Mouse (Mus musculus) CD4-positive, CD25-positive, alpha-beta regulatory T cell, adult 4 months (primary cell): ENCODE results near the gene Fastkd1. TPM values are rescaled to one million over a fixed set of nuclear protein-coding genes. Genes with fewer than 3 reads are reported as not detected.
"Not testable (repeated sequence)": the region's sequence is repeated elsewhere in the genome, so short reads cannot be mapped to it uniquely, and the experiment has no call there.

ENCODE experiments used
- ATAC-seq: one replicate; pipeline ENCODE4 v1.8.0; 2017
- polyA plus RNA-seq, 2 experiments: library from polyadenylated mRNA; unstranded; fragments of 100-300 nt; shearing (Covaris generic); gene quantifications; one replicate each; pipeline ENCODE4 v1.2.1; 2017

Gene Fastkd1
- polyA plus RNA-seq = 10 to 100 TPM in 1 of 2 experiments, 1 to 10 TPM in 1; 9.4 to 13.8 TPM

- peak; percentile 99 for ATAC-seq
Measured at GRCm38 (mm10) chr2:69712981-69713625, at the start of gene Fastkd1. Fastkd1 (minus strand) TSS chr2:69713516.

- ATAC-seq = no peak
Measured at GRCm38 (mm10) chr2:69760980-69761379, 47.7 kb upstream of the Fastkd1 start.

GRCm38 (mm10) chr2:69745091-69745490, 31.8 kb upstream of the Fastkd1 start:
- ATAC-seq = no peak

GRCm38 (mm10) chr2:69723519-69723825, 10.2 kb upstream of the Fastkd1 start:
- peak; percentile 8 for ATAC-seq

GRCm38 (mm10) chr2:69722650-69723518, 9.6 kb upstream of the Fastkd1 start:
- peak; percentile 88 for ATAC-seq

GRCm38 (mm10) chr2:69722273-69722649, 8.9 kb upstream of the Fastkd1 start, which contains the start of gene Ppig:
Ppig (plus strand) TSS chr2:69722545.
- no peak for ATAC-seq

- ATAC-seq = no peak
Measured at GRCm38 (mm10) chr2:69719121-69719520, 5.8 kb upstream of the Fastkd1 start.

- no peak for ATAC-seq
Measured at GRCm38 (mm10) chr2:69716483-69716882, 3.2 kb upstream of the Fastkd1 start.

- no peak for ATAC-seq
Measured at GRCm38 (mm10) chr2:69714126-69714525, 810 bp upstream of the Fastkd1 start.

- no peak for ATAC-seq
Measured at GRCm38 (mm10) chr2:69713626-69714014, 304 bp upstream of the Fastkd1 start.

- ATAC-seq = no peak
Measured at GRCm38 (mm10) chr2:69712171-69712570, 1.1 kb downstream of the Fastkd1 start.

- ATAC-seq = no peak
Measured at GRCm38 (mm10) chr2:69700446-69700845, 12.9 kb downstream of the Fastkd1 start.

GRCm38 (mm10) chr2:69693501-69693900, 19.8 kb downstream of the Fastkd1 start:
- ATAC-seq = no peak

GRCm38 (mm10) chr2:69690843-69691242, 22.5 kb downstream of the Fastkd1 start:
- no peak for ATAC-seq

- no peak for ATAC-seq
Measured at GRCm38 (mm10) chr2:69690214-69690613, 23.1 kb downstream of the Fastkd1 start.

GRCm38 (mm10) chr2:69684488-69684887, 28.8 kb downstream of the Fastkd1 start:
- no peak for ATAC-seq

- ATAC-seq = no peak
Measured at GRCm38 (mm10) chr2:69683036-69683805, 30.1 kb downstream of the Fastkd1 start.

GRCm38 (mm10) chr2:69681931-69682330, 31.4 kb downstream of the Fastkd1 start:
- no peak for ATAC-seq

- no peak for ATAC-seq
Measured at GRCm38 (mm10) chr2:69679990-69680389, 33.3 kb downstream of the Fastkd1 start.

- ATAC-seq = not testable (repeated sequence)
Measured at GRCm38 (mm10) chr2:69677215-69677614, 36.1 kb downstream of the Fastkd1 start.

- peak; percentile 53 for ATAC-seq
Measured at GRCm38 (mm10) chr2:69676713-69677112, 36.6 kb downstream of the Fastkd1 start.

GRCm38 (mm10) chr2:69675266-69675665, 38.0 kb downstream of the Fastkd1 start:
- ATAC-seq = no peak

GRCm38 (mm10) chr2:69673723-69674122, 39.6 kb downstream of the Fastkd1 start:
- ATAC-seq = no peak
